Mouse (Mus musculus) C2C12 (cell line): ENCODE results near the gene Gal3st2.
"Not testable (repeated sequence)": the region's sequence is repeated elsewhere in the genome, so short reads cannot be mapped to it uniquely, and the experiment has no call there.

ENCODE experiments used
- CEBPB ChIP-seq: IDR thresholded peaks from one replicate; pipeline ENCODE4 v1.6.1; 2011; ENCODE audit warnings: low read depth, mild to moderate bottlenecking, control low read depth, moderate library complexity
- CTCF ChIP-seq: IDR thresholded peaks from one replicate; pipeline ENCODE4 v1.5.1; 2011; ENCODE audit not compliant: control insufficient read depth, insufficient read depth, insufficient read length
- MAX ChIP-seq: IDR thresholded peaks from one replicate; pipeline ENCODE4 v1.6.1; 2011; ENCODE audit warnings: mild to moderate bottlenecking, control low read depth
- MYOG ChIP-seq: IDR thresholded peaks from one replicate; pipeline ENCODE4 v1.6.1; 2011; ENCODE audit not compliant: control insufficient read depth, insufficient read length; ENCODE audit errors: extremely low read depth
- USF1 ChIP-seq: IDR thresholded peaks from one replicate; pipeline ENCODE4 v1.6.1; 2011; ENCODE audit warnings: low read depth, mild to moderate bottlenecking, control low read depth, moderate library complexity

GRCm38 (mm10) chr1:93897395-93897794 is 36.3 kb downstream of the Gal3st2 start:
- not testable (repeated sequence) for TF ChIP-seq CTCF, MYOG, USF1, MAX, CEBPB
